Mouse (Mus musculus): ENCODE measurements at regions not wholly inside any gene's neighbourhood (a gene's known extent, or its start where the extent isn't known, plus 50 kb on each side); places are given as distances from the start of the nearest gene placed in this dataset.
"Not testable (repeated sequence)": the region's sequence is repeated elsewhere in the genome, so short reads cannot be mapped to it uniquely, and the experiment has no call there.

DNA sequence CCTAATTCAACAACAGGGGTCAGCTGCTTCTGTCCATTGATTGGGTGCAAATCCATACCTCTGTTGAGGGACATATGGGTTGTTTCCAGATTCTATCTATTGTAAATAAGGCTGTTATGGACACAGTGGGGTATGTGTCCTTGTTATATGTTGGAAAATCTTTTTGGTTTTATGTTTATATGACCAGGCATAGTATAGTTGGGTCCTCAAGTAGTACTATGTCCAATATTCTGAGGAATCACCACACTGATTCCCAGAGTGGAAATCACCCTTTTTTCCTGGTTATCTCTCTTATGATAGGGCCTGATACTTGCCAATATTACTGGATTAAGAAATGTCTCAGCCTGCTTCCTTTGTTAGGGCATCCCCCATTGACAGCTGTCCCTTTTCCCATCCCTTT, 1471.0 kb downstream of the Kcnt2 start:
- DNase-seq: no peak

- no peak for DNase-seq
Measured at GRCm38 (mm10) chr1:141717510-141717909, 1471.6 kb downstream of the Kcnt2 start.

- DNase-seq: no peak
Measured at GRCm38 (mm10) chr1:141741299-141741698, 1495.3 kb downstream of the Kcnt2 start.

- DNase-seq: no peak
Measured at GRCm38 (mm10) chr1:141776059-141776458, 1530.1 kb downstream of the Kcnt2 start.

DNA sequence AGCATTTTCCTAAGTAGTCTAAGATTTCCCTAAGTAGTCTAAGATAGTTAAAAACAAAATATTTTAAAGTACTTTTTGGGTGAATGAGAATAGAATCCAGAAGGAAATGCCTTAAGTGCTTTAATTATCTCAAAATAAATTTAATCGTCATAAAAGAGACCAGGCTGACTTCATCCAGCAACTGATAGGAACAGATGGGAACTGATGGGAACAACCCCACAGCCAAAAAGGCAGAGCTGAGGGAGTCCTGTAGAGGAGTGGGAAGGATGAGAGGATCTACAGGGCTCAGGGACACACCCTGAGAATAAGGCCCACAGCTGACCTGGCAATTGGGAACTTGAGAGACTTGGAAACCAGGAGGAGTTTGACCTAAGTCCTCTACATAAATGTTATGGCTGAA, 1537.4 kb downstream of the Kcnt2 start:
- no peak for DNase-seq

- no peak for DNase-seq
Measured at GRCm38 (mm10) chr1:141813315-141814158, 1567.6 kb downstream of the Kcnt2 start.

DNA sequence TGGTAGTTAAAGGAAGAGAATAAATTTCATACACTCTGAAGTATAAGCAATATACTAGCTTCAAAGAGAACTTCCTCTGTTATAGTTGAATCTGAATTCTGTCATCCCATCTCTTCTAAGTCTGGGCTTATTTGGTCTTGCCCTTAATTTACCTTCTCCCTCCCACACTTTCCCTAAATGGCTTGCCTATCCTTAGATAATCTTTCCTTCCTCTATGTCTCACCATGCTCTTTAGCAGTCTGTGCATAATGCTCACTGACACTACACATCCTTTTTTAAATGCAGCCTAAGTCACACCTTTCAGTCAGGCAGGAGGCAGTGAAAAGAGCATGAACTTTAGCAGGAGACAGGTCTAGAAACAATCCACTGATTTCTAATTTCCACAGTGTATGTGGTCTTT, 1585.5 kb downstream of the Kcnt2 start:
- DNase-seq: no peak

DNA sequence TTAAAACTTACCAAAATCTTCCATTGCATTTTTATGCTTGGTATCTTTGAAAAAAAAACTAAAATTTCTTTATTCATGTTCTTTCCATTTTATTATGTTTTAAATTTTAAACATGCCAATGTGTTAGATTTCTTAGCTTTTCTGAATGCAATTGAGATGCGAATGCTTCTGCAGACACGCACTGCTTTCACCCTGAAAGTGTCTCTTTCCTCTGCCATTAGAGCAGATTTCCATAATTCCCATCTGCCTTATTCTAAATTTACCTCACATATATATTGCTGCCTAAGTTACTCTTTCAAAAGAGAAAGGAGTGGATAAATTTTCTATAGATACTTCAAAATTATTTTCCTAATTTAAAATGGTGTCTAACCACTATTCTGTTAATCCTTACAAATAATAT, 1596.6 kb downstream of the Kcnt2 start:
- DNase-seq: no peak

DNA sequence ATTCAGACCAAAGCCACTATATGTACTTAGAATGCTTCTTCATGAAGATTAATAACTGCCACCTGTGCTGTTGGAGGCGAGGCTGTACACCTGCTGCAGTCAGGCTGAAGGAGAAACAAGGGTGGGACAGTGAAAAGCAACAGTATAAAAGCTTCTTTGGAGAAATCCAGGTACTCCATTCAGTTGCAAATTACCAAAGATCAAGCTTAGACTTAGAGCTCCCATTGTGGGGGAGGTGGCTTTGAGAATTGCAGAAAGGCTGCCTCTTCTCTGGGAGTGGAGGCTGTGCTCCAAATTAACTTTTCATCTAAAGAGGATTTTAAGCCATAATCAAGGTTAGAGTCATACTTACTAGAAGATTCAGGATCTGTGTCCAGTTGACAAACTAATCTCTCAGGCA, 1607.9 kb downstream of the Kcnt2 start:
- not testable (repeated sequence) for DNase-seq

- DNase-seq: peak in 1 of 2 experiments; percentile 10
Measured at GRCm38 (mm10) chr1:141884356-141884755, 1638.4 kb downstream of the Kcnt2 start.

DNA sequence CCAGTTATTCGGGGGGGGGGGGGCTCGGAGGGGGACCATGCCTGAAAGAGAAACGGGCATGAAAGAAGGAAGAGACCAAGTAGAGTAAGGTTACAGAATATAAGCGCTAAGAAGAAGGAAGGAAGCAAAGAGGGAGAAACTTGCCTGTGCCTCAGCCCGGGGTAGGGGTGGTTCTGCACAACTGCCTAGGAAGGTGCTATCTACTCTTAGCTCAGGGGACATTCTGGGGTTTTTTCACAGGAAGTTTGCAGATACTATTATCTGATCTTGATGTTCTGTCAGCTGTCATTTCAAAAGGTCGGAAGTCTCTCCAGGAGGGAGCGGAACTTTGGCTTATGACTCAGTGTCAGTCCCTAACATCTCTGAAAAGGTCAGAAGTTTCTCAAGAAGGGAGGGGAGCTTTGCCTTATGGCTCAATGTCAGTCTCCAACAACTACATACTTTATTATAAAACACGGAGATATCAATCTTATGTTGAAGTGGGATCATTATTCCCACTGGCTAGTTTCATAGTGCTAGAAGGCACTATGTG, 1652.0 kb downstream of the Kcnt2 start:
- no peak for DNase-seq

GRCm38 (mm10) chr1:141911714-141912398, 1665.9 kb downstream of the Kcnt2 start:
- no peak for DNase-seq

GRCm38 (mm10) chr1:141926194-141926593, 1680.2 kb downstream of the Kcnt2 start:
- no peak for DNase-seq

GRCm38 (mm10) chr1:141926804-141927203, 1680.8 kb downstream of the Kcnt2 start:
- DNase-seq: no peak

DNA sequence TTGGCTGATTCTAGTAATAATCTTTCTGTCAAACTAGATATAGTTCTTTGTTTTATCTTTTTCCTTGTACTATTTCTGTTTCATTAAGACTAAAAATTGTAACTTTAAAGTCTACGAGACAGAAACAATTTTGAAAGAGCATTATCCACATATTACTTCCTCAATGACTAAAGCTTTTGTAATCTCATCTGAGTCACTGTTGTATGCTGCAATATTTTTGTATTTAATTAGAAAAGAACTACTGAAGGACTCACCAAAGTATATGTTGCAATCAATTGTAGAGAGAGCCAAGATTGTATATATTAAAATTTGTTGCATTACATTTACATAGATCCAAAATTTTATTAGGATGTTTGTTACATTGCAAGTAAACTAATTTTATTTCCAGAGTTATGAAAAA, 1692.4 kb upstream of the B3galt2 start:
- DNase-seq: no peak

DNA sequence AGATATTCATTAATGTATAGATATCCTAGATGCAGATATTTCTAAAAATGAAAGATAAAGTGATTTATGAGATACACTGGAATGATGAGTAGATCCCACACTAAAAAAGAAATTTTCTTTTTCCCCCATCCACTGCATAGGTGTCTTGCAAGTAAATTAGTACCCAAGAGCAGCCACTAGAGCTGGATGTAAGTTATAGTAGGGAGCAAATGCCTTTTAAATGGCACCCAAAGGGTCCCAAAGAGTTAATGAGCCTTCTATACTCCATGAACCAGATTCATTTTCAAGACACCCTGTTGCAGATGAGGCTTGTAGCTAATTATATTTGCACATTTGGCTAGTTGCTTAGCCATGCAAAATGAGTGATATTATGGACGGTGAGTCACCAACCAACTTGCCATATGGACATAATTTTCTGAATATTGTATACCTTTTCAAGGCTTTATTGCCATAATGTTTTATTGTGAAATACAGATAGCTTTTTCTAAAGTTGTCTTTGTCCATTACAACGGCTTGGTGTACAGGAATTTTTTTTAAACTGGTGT, 1686.1 kb upstream of the B3galt2 start:
- no peak for DNase-seq

DNA sequence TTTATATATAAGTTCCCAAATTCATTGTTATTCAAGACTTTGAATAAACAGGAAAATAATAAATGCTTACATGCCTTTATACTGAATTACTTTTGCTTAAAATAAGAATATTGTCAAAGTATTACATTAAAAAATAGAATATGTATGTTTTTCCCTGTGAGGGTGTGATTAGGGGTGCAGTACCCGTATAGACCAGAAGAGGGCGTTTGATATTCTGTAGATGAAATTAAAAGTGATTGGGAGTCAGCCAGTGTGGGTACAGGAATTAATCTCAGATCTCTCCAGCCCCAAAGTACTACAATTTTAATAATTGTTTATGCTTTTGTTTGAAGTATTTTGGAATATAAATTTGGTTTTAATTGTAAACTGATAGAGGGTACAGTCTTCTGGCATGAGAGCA, 1678.7 kb upstream of the B3galt2 start:
- no peak for DNase-seq

GRCm38 (mm10) chr1:141968133-141968532, 1672.3 kb upstream of the B3galt2 start:
- DNase-seq: no peak

- DNase-seq: no peak
Measured at GRCm38 (mm10) chr1:141974329-141974728, 1666.1 kb upstream of the B3galt2 start.

- DNase-seq: no peak
Measured at GRCm38 (mm10) chr1:141999769-142000168, 1640.7 kb upstream of the B3galt2 start.

DNA sequence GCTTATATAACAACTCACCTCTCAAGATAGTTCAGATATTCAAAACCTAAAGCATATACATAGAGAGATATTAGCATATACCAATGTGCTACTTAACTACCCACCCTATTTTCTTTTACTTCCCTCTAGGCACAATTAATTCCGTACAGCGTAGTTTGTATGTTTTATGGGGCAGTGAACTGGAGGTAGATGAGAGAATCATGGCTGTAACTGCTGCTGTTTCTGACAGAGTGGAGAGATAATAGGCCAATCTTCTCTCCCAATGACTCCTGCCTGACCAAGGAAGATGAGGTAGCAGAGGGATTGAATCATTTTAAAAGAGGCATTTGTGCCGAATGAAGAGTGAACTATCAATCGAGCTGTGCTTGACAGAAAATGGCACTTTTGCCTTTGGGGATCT, 1640.1 kb upstream of the B3galt2 start:
- no peak for DNase-seq

GRCm38 (mm10) chr1:142006316-142006715, 1634.1 kb upstream of the B3galt2 start:
- no peak for DNase-seq

GRCm38 (mm10) chr1:142042751-142043150, 1597.7 kb upstream of the B3galt2 start:
- DNase-seq: no peak

- no peak for DNase-seq
Measured at GRCm38 (mm10) chr1:142055207-142055606, 1585.3 kb upstream of the B3galt2 start.
